Mouse (Mus musculus) embryonic fibroblast, embryonic 13.5 days (primary cell): ENCODE data around the gene Emx1.

Source experiments
- CTCF ChIP-seq: IDR thresholded peaks from 2 replicates; pipeline ENCODE4 v1.5.1; 2011; ENCODE audit warnings: mild to moderate bottlenecking, control low read depth, low read length, moderate library complexity, borderline replicate concordance; ENCODE audit not compliant: insufficient read depth
- POLR2A ChIP-seq: IDR thresholded peaks from 2 replicates; pipeline ENCODE4 v1.6.1; 2011; ENCODE audit warnings: low read depth, mild to moderate bottlenecking, control low read depth, low read length, moderate library complexity

DNA sequence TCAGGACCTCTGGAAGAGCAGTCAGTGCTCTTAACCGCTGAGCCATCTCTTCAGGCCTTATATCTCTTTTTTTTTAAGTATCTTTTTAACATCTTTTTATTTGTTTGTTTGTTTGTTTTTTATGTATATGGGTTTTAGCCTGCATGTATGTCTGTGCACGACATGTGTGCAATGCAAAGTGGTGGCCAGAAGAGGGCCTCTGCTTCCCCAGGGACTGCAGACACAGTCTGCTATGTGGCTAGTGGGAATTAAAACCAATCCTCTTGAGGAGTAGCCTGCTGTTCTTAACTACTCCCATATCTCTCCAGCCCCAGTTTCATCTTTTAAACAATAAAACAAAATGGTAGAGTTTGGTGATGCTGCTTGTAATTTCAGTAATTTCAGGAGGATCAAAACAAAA, 47.7 kb upstream of the Emx1 start:
- TF ChIP-seq POLR2A: no peak
- no peak for TF ChIP-seq CTCF
